Mouse (Mus musculus): ENCODE measurements at regions not wholly inside any gene's neighbourhood (a gene's known extent, or its start where the extent isn't known, plus 50 kb on each side); places are given as distances from the start of the nearest gene placed in this dataset.

GRCm38 (mm10) chr1:145707901-145708300 lies 786.7 kb upstream of the Brinp3 start:
- DNase-seq: peak; percentile 7
